Mouse (Mus musculus) embryonic fibroblast, embryonic 13.5 days (primary cell): ENCODE results near the gene Rhox1.

ENCODE experiments used
- CTCF ChIP-seq: IDR thresholded peaks from 2 replicates; pipeline ENCODE4 v1.5.1; 2011; ENCODE audit warnings: mild to moderate bottlenecking, control low read depth, low read length, moderate library complexity, borderline replicate concordance; ENCODE audit not compliant: insufficient read depth
- POLR2A ChIP-seq: IDR thresholded peaks from 2 replicates; pipeline ENCODE4 v1.6.1; 2011; ENCODE audit warnings: low read depth, mild to moderate bottlenecking, control low read depth, low read length, moderate library complexity

DNA sequence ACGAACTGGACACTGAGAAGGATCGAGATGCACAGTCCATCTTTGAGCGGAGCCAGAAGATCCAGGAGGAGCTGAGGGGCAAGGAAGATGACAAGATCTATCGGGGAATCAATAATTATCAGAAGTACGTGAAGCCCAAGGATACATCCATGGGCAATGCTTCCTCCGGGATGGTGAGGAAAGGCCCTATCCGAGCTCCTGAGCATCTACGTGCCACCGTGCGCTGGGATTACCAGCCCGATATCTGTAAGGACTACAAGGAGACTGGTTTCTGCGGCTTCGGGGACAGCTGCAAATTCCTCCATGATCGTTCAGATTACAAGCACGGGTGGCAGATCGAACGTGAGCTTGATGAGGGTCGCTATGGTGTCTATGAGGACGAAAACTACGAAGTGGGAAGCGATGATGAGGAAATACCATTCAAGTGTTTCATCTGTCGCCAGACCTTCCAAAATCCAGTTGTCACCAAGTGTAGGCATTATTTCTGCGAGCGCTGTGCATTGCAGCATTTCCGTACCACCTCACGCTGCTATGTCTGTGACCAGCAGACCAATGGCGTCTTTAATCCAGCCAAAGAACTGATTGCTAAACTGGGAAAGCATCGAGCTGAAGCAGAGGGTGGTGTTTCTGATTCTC, 30.2 kb downstream of the Rhox1 start:
- no peak for TF ChIP-seq CTCF
- TF ChIP-seq POLR2A = no peak
